Mouse (Mus musculus): ENCODE results near the gene Il27ra. TPM values are rescaled to one million over a fixed set of nuclear protein-coding genes. Genes with fewer than 3 reads are reported as not detected.
"Not testable (repeated sequence)": the region's sequence is repeated elsewhere in the genome, so short reads cannot be mapped to it uniquely, and the experiment has no call there.

Gene Il27ra
- polyA plus RNA-seq, 1 experiment from 2014 or later: 0.23 TPM

- peaks cover 21% of the 10 kb centered on the region for H3K36me3 ChIP-seq (ENCODE audit: control insufficient read depth, insufficient read depth, low read length)
- H3K9ac ChIP-seq (ENCODE audit: low read length); H3K27ac ChIP-seq (ENCODE audit: low read depth, low read length); H3K9me3 ChIP-seq (ENCODE audit: control insufficient read depth, low read length); ATAC-seq (ENCODE audit: low FRiP score); DNase-seq (ENCODE audit: low spot score, missing footprints); H3K4me2 ChIP-seq; H3K27me3 ChIP-seq (ENCODE audit: control insufficient read depth, insufficient read depth, low read length); H3K4me3 ChIP-seq (ENCODE audit: low read depth, low read length); H3K4me1 ChIP-seq (ENCODE audit: control insufficient read depth, insufficient read depth, low read length): not testable (repeated sequence)
- WGBS: 99% methylated on average over 2 of the region's 2 CpGs
Measured at GRCm38 (mm10) chr8:83983222-83983621, 59.2 kb downstream of the Il27ra start.

- Histone ChIP-seq H3K36me3 (ENCODE audit: control insufficient read depth, insufficient read depth, low read length) (peaks cover 20% of the 10 kb centered on the region), H3K4me1 (ENCODE audit: control insufficient read depth, insufficient read depth, low read length) (no peaks in the 10 kb centered on the region), H3K4me3 (ENCODE audit: low read depth, low read length) (no peak overlapping the region), H3K27ac (ENCODE audit: low read depth, low read length) (no peak overlapping the region), H3K4me2 (no peak overlapping the region), H3K9ac (ENCODE audit: low read length) (no peak overlapping the region), H3K27me3 (ENCODE audit: control insufficient read depth, insufficient read depth, low read length) (no peaks in the 10 kb centered on the region), H3K9me3 (ENCODE audit: control insufficient read depth, low read length) (no peaks in the 10 kb centered on the region)
- WGBS: 86% methylated on average over 4 of the region's 4 CpGs
- no peak for ATAC-seq (ENCODE audit: low FRiP score)
- DNase-seq (ENCODE audit: low spot score, missing footprints): no peak
Measured at GRCm38 (mm10) chr8:83982449-83982848, 59.9 kb downstream of the Il27ra start.

- no peak overlapping the region for H3K9ac ChIP-seq (ENCODE audit: low read length)
- DNase-seq (ENCODE audit: low spot score, missing footprints) (no peak), ATAC-seq (ENCODE audit: low FRiP score) (no peak)
- H3K4me3 ChIP-seq (ENCODE audit: low read depth, low read length): no peak overlapping the region
- no peak overlapping the region for H3K27ac ChIP-seq (ENCODE audit: low read depth, low read length)
- H3K9me3 ChIP-seq (ENCODE audit: control insufficient read depth, low read length): no peaks in the 10 kb centered on the region
- no peaks in the 10 kb centered on the region for H3K4me1 ChIP-seq (ENCODE audit: control insufficient read depth, insufficient read depth, low read length)
- H3K27me3 ChIP-seq (ENCODE audit: control insufficient read depth, insufficient read depth, low read length): no peaks in the 10 kb centered on the region
- peaks cover 13% of the 10 kb centered on the region for H3K36me3 ChIP-seq (ENCODE audit: control insufficient read depth, insufficient read depth, low read length)
- 97% methylated on average over 7 of the region's 7 CpGs for WGBS
- no peak overlapping the region for H3K4me2 ChIP-seq
Measured at GRCm38 (mm10) chr8:83981533-83981932, 60.9 kb downstream of the Il27ra start.

- DNase-seq (ENCODE audit: low spot score, missing footprints): no peak
- H3K9me3 ChIP-seq (ENCODE audit: control insufficient read depth, low read length): no peaks in the 10 kb centered on the region
- no peak overlapping the region for H3K27ac ChIP-seq (ENCODE audit: low read depth, low read length)
- H3K27me3 ChIP-seq (ENCODE audit: control insufficient read depth, insufficient read depth, low read length): no peaks in the 10 kb centered on the region
- ATAC-seq (ENCODE audit: low FRiP score): no peak
- H3K4me3 ChIP-seq (ENCODE audit: low read depth, low read length): no peak overlapping the region
- 90% methylated on average over 8 of the region's 8 CpGs for WGBS
- H3K9ac ChIP-seq (ENCODE audit: low read length): no peak overlapping the region
- peaks cover 12% of the 10 kb centered on the region for H3K36me3 ChIP-seq (ENCODE audit: control insufficient read depth, insufficient read depth, low read length)
- no peaks in the 10 kb centered on the region for H3K4me1 ChIP-seq (ENCODE audit: control insufficient read depth, insufficient read depth, low read length)
- H3K4me2 ChIP-seq: no peak overlapping the region
Measured at GRCm38 (mm10) chr8:83980845-83981244, 61.5 kb downstream of the Il27ra start.

MicroRNA genes within 50 kb of the gene (microRNA counts, 519-probe panel; counts per million panel counts)
- not detected for microRNA mmu-miR-1199
- 3,707 counts per million, percentile 25 among the panel's probes with 10 or more counts for microRNA mmu-miR-709

Small RNA genes within 50 kb of the gene (microRNA-seq; reads per million reads assigned to microRNA genes)
- gene Mir1199 (1.7 reads per million), gene Mir709 (not detected), gene Mir8111 (2.5 reads per million, percentile 9 among the genes with 10 or more reads in this experiment)

Other genes starting within 250 kb of the Il27ra start
- gene Adgrl1, start 142.5 kb downstream of the Il27ra start, polyA plus RNA-seq (2014; fragmentation: Nextera tagmentation; extraction: Ambion mirVana): 13.7 and 16.4 TPM in 2 replicates
- gene Gm10644, start 87.4 kb downstream of the Il27ra start, polyA plus RNA-seq (2014; fragmentation: Nextera tagmentation; extraction: Ambion mirVana): 0.61 and 0.81 TPM in 2 replicates
- gene Asf1b, start 87.1 kb downstream of the Il27ra start, polyA plus RNA-seq (2014; fragmentation: Nextera tagmentation; extraction: Ambion mirVana): 92.5 and 96.5 TPM in 2 replicates
- 139 and 156 TPM in 2 replicates for gene Prkaca, start 69.6 kb downstream of the Il27ra start, polyA plus RNA-seq (2014; fragmentation: Nextera tagmentation; extraction: Ambion mirVana)
- gene Samd1, start 44.9 kb downstream of the Il27ra start, polyA plus RNA-seq (2014; fragmentation: Nextera tagmentation; extraction: Ambion mirVana): 12.8 and 12.9 TPM in 2 replicates
- 0.33 and 0.56 TPM in 2 replicates for gene 1700067K01Rik, start 41.1 kb downstream of the Il27ra start, polyA plus RNA-seq (2014; fragmentation: Nextera tagmentation; extraction: Ambion mirVana)
- not detected in 2 replicates for gene 2210011C24Rik, start 30.4 kb downstream of the Il27ra start, polyA plus RNA-seq (2014; fragmentation: Nextera tagmentation; extraction: Ambion mirVana)
- 2.0 and 2.2 TPM in 2 replicates for gene Palm3, start 21.1 kb downstream of the Il27ra start, polyA plus RNA-seq (2014; fragmentation: Nextera tagmentation; extraction: Ambion mirVana)
- not detected in 2 replicates for gene Rln3, start 2.4 kb upstream of the Il27ra start, polyA plus RNA-seq (2014; fragmentation: Nextera tagmentation; extraction: Ambion mirVana)
- gene Gm10643, start 22.5 kb upstream of the Il27ra start, polyA plus RNA-seq (2014; fragmentation: Nextera tagmentation; extraction: Ambion mirVana): 2.2 and 2.4 TPM in 2 replicates
- gene Rfx1, start 24.2 kb upstream of the Il27ra start, polyA plus RNA-seq (2014; fragmentation: Nextera tagmentation; extraction: Ambion mirVana): 6.0 and 7.8 TPM in 2 replicates
- gene Dcaf15, start 62.2 kb upstream of the Il27ra start, polyA plus RNA-seq (2014; fragmentation: Nextera tagmentation; extraction: Ambion mirVana): 12.2 and 14.3 TPM in 2 replicates
- gene Podnl1, start 83.4 kb upstream of the Il27ra start, polyA plus RNA-seq (2014; fragmentation: Nextera tagmentation; extraction: Ambion mirVana): 0.25 and 0.32 TPM in 2 replicates
- 7.6 and 8.9 TPM in 2 replicates for gene Cc2d1a, start 105.3 kb upstream of the Il27ra start, polyA plus RNA-seq (2014; fragmentation: Nextera tagmentation; extraction: Ambion mirVana)
- gene 4930432K21Rik, start 105.4 kb upstream of the Il27ra start, polyA plus RNA-seq (2014; fragmentation: Nextera tagmentation; extraction: Ambion mirVana): 0.83 and 0.86 TPM in 2 replicates
- gene Nanos3, start 142.6 kb upstream of the Il27ra start, polyA plus RNA-seq (2014; fragmentation: Nextera tagmentation; extraction: Ambion mirVana): 4.7 and 4.9 TPM in 2 replicates
- 19.4 and 24.7 TPM in 2 replicates for gene Zswim4, start 194.5 kb upstream of the Il27ra start, polyA plus RNA-seq (2014; fragmentation: Nextera tagmentation; extraction: Ambion mirVana)
- gene D8Ertd738e, start 207.1 kb upstream of the Il27ra start, polyA plus RNA-seq (2014; fragmentation: Nextera tagmentation; extraction: Ambion mirVana): 281 and 304 TPM in 2 replicates
- gene Mri1, start 214.7 kb upstream of the Il27ra start, polyA plus RNA-seq (2014; fragmentation: Nextera tagmentation; extraction: Ambion mirVana): 47.2 and 52.4 TPM in 2 replicates
- gene Ccdc130, start 227.8 kb upstream of the Il27ra start, polyA plus RNA-seq (2014; fragmentation: Nextera tagmentation; extraction: Ambion mirVana): 22.2 and 23.3 TPM in 2 replicates

Data from midbrain, embryonic 11.5 days (tissue).